Mouse (Mus musculus): ENCODE results near the gene Tcp10a.
"Not testable (repeated sequence)": the region's sequence is repeated elsewhere in the genome, so short reads cannot be mapped to it uniquely, and the experiment has no call there.

DNA sequence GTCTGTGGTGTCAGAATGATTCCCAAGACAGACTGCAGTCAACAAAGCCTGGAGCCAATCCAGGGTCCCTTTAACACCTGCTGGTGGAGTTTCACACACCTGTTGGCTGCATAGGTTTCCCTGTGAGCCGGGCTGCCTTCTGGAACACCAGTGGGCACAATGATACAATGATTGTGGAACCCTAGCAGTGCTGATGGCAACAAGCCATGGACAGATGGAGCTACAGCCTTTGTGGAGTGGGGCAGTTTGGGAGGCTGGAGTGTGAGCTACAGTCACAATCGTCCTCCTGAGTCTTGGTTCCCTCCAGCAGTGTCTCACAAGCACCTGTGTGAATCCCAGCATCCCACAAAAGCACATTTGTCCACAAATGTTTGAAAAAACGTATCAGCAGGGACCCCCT, 24.3 kb downstream of the Tcp10a start:
- not testable (repeated sequence) for TF ChIP-seq POLR2A, CTCF (IDR thresholded peaks at IDR 0.05; ENCODE audit: insufficient read depth, low read depth, low read length)

Data from olfactory bulb, adult 2 months (tissue).